Mouse (Mus musculus) frontal cortex, adult 2 months (tissue): Measurements from ENCODE around the gene Sez6l. TPM values are rescaled to one million over a fixed set of nuclear protein-coding genes. Genes with fewer than 3 reads are reported as not detected.
A peak's percentile ranks its signal among the peaks of the same experiment; 100 is the strongest.

Experiments used
- DNase-seq, 2 experiments: peaks; one replicate each; pipeline ENCODE4 v3.0.0; 2022; ENCODE audit warnings: low spot score in 1 of 2; ENCODE audit errors: extremely low spot score in 1 of 2
- polyA plus RNA-seq: library from polyadenylated mRNA; depleted of rRNA; stranded (reverse); fragments of >200 nt; gene quantifications from 2 replicates; pipeline ENCODE4 v1.2.3, GENCODE M21; 2012

Gene Sez6l
- polyA plus RNA-seq, 1 experiment, result 82.5 TPM

- DNase-seq, result no peak
Measured at GRCm38 (mm10) chr5:112501384-112501783, 75.6 kb downstream of the Sez6l start.

- no peak for DNase-seq
Measured at GRCm38 (mm10) chr5:112499918-112500682, 76.9 kb downstream of the Sez6l start.

- DNase-seq, result no peak
Measured at GRCm38 (mm10) chr5:112498921-112499917, 77.8 kb downstream of the Sez6l start.

GRCm38 (mm10) chr5:112496753-112497369 lies 80.1 kb downstream of the Sez6l start:
- no peak for DNase-seq

- DNase-seq, result peak; percentile 36 to 80
Measured at GRCm38 (mm10) chr5:112493492-112493891, 83.5 kb downstream of the Sez6l start.

GRCm38 (mm10) chr5:112491489-112491888 lies 85.5 kb downstream of the Sez6l start:
- DNase-seq, result no peak

GRCm38 (mm10) chr5:112488101-112488776 lies 88.7 kb downstream of the Sez6l start:
- no peak for DNase-seq

GRCm38 (mm10) chr5:112487504-112487903 lies 89.5 kb downstream of the Sez6l start:
- DNase-seq, result no peak

GRCm38 (mm10) chr5:112486415-112486814 lies 90.6 kb downstream of the Sez6l start:
- DNase-seq, result no peak

GRCm38 (mm10) chr5:112484924-112485715 lies 91.9 kb downstream of the Sez6l start:
- DNase-seq, result no peak

GRCm38 (mm10) chr5:112483030-112483429 lies 94.0 kb downstream of the Sez6l start:
- no peak for DNase-seq

- DNase-seq, result no peak
Measured at GRCm38 (mm10) chr5:112482551-112482950, 94.4 kb downstream of the Sez6l start.

GRCm38 (mm10) chr5:112481946-112482410 lies 95.0 kb downstream of the Sez6l start:
- no peak for DNase-seq

GRCm38 (mm10) chr5:112473453-112473852 lies 103.5 kb downstream of the Sez6l start:
- DNase-seq, result no peak

- DNase-seq, result peak in 1 of 2 experiments; percentile 81
Measured at GRCm38 (mm10) chr5:112470144-112470543, 106.8 kb downstream of the Sez6l start.

- no peak for DNase-seq
Measured at GRCm38 (mm10) chr5:112468986-112469581, 107.9 kb downstream of the Sez6l start.

- no peak for DNase-seq
Measured at GRCm38 (mm10) chr5:112466331-112466730, 110.7 kb downstream of the Sez6l start.

- DNase-seq, result no peak
Measured at GRCm38 (mm10) chr5:112459903-112460302, 117.1 kb downstream of the Sez6l start.

GRCm38 (mm10) chr5:112454966-112455555 lies 121.9 kb downstream of the Sez6l start:
- DNase-seq, result peak in 1 of 2 experiments; percentile 42
